Mouse (Mus musculus) midbrain, embryonic 11.5 days (tissue): ENCODE data around the gene Myh9. TPM values are rescaled to one million over a fixed set of nuclear protein-coding genes. Genes with fewer than 3 reads are reported as not detected.
"Not testable (repeated sequence)": the region's sequence is repeated elsewhere in the genome, so short reads cannot be mapped to it uniquely, and the experiment has no call there.

ENCODE experiments used
- ATAC-seq: fragments of 200-750 bp; cut with Nextera tagmentation; 2 replicates; pipeline ENCODE4 v1.8.0; 2017; ENCODE audit warnings: moderate TSS enrichment, moderate library complexity; ENCODE audit not compliant: low FRiP score
- DNase-seq: peaks from one replicate; pipeline ENCODE4 v3.0.0; 2015; ENCODE audit warnings: low spot score; ENCODE audit errors: missing footprints
- H3K27ac ChIP-seq: fragments of 300-500 bp; sonication (generic); 2 replicates; pipeline ENCODE4 v1.5.1; 2014; ENCODE audit warnings: low read depth, low read length
- H3K27me3 ChIP-seq: fragments of 300-500 bp; sonication (generic); 2 replicates; pipeline ENCODE4 v1.6.1; 2014; ENCODE audit warnings: mild to moderate bottlenecking, low read length, moderate library complexity, mixed read lengths; ENCODE audit not compliant: control insufficient read depth, insufficient read depth
- H3K36me3 ChIP-seq: fragments of 300-500 bp; sonication (generic); 2 replicates; pipeline ENCODE4 v1.6.1; 2014; ENCODE audit warnings: mild to moderate bottlenecking, low read length, moderate library complexity, mixed read lengths; ENCODE audit not compliant: control insufficient read depth, insufficient read depth
- H3K4me1 ChIP-seq: fragments of 300-500 bp; sonication (generic); 2 replicates; pipeline ENCODE4 v1.6.1; 2014; ENCODE audit warnings: low read length; ENCODE audit not compliant: control insufficient read depth, insufficient read depth
- H3K4me2 ChIP-seq: fragments of 300-500 bp; sonication (generic); 2 replicates; pipeline ENCODE4 v1.6.1; 2014; ENCODE audit warnings: mild to moderate bottlenecking, moderate library complexity
- H3K4me3 ChIP-seq: fragments of 300-500 bp; sonication (generic); 2 replicates; pipeline ENCODE4 v1.5.1; 2014; ENCODE audit warnings: low read depth, low read length
- H3K9ac ChIP-seq: fragments of 300-500 bp; sonication (generic); 2 replicates; pipeline ENCODE4 v1.6.1; 2014; ENCODE audit warnings: low read length
- H3K9me3 ChIP-seq: fragments of 300-500 bp; sonication (generic); 2 replicates; pipeline ENCODE4 v1.6.1; 2016; ENCODE audit warnings: low read length; ENCODE audit not compliant: control insufficient read depth
- WGBS: fragments of 180-500 bp; shearing (Covaris S2); extraction: QIAGEN DNeasy Blood & Tissue Kit; methylation state at CpG from one replicate; pipeline ENCODE4 v1.1.7; 2014; 5-methylcytosine and 5-hydroxymethylcytosine counted together
- polyA plus RNA-seq: library from polyadenylated mRNA; unstranded; fragments of >200 nt; fragmentation: Nextera tagmentation; extraction: Ambion mirVana; gene quantifications from 2 replicates; pipeline ENCODE4 v1.2.1, GENCODE M21; 2014

Myh9 gene
- polyA plus RNA-seq, 1 experiment from 2014 or later: 19.6 TPM

DNA sequence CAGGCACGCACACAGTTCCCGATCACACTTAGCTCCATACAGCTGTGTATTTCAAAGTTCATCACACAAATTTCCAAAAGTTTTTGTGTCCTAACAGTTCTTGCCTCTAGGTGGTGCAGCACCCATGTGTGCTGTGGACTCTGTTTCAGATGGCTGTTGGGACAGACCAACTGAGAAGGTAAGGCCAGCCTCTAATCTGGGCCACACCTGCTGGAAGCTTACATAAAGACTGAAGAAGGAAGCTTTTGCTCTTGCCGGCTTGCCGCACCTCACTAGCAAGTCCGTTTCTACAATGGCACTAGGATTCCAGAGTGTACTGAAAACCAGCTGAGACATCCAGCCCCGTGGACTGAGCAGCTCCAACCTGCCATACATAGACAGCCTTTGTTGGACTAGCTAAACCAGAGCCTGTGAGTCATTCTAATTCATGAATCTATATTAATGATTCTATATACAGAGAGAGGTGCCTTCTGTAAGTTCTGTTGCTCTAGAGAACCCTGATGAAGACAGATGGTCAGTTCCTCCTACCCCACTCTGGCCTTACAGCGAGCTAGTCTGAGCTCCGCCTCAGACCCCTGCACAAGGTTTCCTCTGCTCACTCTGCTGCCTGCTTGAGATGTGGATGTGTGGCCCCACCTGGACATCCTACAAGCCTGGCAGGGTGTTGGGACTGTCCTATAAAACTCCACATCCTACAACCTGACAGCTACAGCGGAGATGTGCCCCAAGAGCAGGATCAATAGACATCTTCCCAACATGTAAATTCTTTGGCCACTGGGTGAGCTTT, 101.3 kb downstream of the Myh9 start:
- DNase-seq: peak; percentile 44
- 77% methylated on average over 9 of the region's 9 CpGs for WGBS
- Histone ChIP-seq H3K4me2 (no peak overlapping the region), H3K36me3 (no peaks in the 10 kb centered on the region), H3K9me3 (no peaks in the 10 kb centered on the region), H3K4me3 (no peak overlapping the region), H3K9ac (no peak overlapping the region), H3K27ac (no peak overlapping the region), H3K27me3 (no peaks in the 10 kb centered on the region), H3K4me1 (no peaks in the 10 kb centered on the region)
- no peak for ATAC-seq

DNA sequence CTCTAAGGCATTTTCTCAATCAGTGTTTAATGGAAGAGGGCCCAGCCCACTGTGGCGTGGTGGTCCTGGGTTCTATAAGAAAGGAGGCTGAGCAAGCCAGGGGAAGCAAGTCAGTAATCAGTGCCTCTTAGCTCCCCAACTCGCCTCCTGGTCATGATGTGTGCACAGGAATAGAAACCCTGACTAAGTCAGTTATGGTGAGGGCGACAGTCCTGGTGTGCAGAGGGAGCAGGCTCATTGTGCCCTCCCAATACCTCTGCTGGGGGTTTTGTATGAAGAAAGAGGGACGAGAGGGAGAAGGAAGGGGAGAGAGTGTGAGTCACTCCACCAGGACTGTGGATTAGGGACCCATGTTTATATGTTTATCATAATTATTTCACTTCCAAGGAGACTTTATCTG, 108.1 kb downstream of the Myh9 start:
- WGBS: 61% methylated on average over 4 of the region's 4 CpGs
- ATAC-seq, H3K4me3 ChIP-seq: not testable (repeated sequence)

DNA sequence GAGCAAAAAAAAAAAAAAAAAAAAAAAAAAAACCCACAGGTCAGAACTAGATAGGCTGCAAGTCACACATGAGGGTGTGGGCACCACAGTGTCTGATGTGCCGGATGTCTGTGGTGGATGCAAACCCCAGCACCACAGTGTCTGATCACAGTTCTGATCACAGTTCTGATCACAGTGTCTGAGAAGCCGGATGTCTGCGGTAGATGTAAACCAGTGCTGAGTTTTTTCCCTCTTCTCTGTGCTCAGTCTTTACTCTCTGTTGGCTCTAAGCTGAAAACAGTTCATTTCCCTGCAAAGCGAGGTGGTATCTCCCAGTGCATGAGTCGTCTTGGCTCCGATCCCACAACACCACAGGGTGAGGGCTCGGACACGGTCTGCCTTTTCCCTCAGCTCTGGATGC, 108.6 kb downstream of the Myh9 start:
- not testable (repeated sequence) for ATAC-seq

More for the DNA sequence above, 108.1 kb downstream of the Myh9 start:
- not testable (repeated sequence) for H3K4me1 ChIP-seq, H3K9me3 ChIP-seq, H3K27me3 ChIP-seq, DNase-seq, H3K9ac ChIP-seq, H3K27ac ChIP-seq, H3K36me3 ChIP-seq, H3K4me2 ChIP-seq

DNA sequence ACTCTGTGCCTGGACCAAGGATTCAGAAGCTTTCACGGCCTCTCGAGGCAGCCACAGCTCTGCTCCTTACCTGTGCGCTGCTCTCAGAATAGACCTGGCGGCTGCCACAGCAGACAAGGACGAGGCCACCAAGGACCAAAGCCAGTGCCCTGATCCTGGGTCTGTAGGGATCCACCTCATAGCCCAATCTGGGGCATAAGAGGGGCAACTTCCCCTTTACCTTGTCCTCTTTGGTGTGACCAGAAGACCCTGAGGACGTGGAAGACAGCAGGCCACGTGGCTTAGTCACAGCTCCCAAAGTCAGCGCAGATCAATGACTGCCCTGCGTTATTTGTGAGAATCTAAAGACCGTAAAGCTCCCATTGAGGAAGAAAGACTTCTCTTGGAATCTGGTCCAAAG, 109.1 kb downstream of the Myh9 start:
- H3K9ac ChIP-seq, ATAC-seq, H3K4me3 ChIP-seq, H3K9me3 ChIP-seq, H3K27ac ChIP-seq, H3K36me3 ChIP-seq, H3K4me1 ChIP-seq, H3K27me3 ChIP-seq, H3K4me2 ChIP-seq: not testable (repeated sequence)
- peak; percentile 54 for DNase-seq
- WGBS: 72% methylated on average over 10 of the region's 10 CpGs

More for the DNA sequence above, 108.6 kb downstream of the Myh9 start:
- not testable (repeated sequence) for H3K27ac ChIP-seq, H3K9ac ChIP-seq, H3K27me3 ChIP-seq, H3K36me3 ChIP-seq, H3K4me2 ChIP-seq, H3K4me3 ChIP-seq, H3K9me3 ChIP-seq, H3K4me1 ChIP-seq
- DNase-seq: peak; percentile 47
- 81% methylated on average over 8 of the region's 8 CpGs for WGBS

DNA sequence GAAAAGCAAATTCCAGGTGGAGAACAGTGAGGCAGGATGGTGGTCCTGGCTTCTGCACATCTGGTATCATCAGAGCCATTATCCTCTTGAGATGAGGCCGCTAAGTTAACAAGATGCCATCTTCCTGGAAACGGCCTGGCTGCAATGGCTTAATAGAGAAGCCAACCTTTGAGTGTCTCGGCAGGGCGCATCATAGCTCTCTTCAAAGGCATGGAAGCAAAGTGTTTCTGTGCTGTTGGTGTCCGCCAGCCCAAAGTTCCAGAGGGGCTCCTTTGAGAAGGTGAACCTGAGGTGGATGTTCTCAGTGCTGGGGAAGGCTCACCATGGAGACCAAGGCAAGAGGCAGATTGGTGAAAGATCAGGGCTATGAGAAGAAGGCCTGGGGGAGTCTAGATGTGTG, 110.4 kb downstream of the Myh9 start:
- no peak overlapping the region for H3K4me2 ChIP-seq
- DNase-seq (peak; percentile 26), ATAC-seq (no peak)
- H3K9ac ChIP-seq: no peak overlapping the region
- 83% methylated on average over 5 of the region's 5 CpGs for WGBS
- no peaks in the 10 kb centered on the region for H3K4me1 ChIP-seq
- no peaks in the 10 kb centered on the region for H3K27me3 ChIP-seq
- no peaks in the 10 kb centered on the region for H3K36me3 ChIP-seq
- H3K27ac ChIP-seq: no peak overlapping the region
- H3K9me3 ChIP-seq: no peaks in the 10 kb centered on the region
- H3K4me3 ChIP-seq: no peak overlapping the region

DNA sequence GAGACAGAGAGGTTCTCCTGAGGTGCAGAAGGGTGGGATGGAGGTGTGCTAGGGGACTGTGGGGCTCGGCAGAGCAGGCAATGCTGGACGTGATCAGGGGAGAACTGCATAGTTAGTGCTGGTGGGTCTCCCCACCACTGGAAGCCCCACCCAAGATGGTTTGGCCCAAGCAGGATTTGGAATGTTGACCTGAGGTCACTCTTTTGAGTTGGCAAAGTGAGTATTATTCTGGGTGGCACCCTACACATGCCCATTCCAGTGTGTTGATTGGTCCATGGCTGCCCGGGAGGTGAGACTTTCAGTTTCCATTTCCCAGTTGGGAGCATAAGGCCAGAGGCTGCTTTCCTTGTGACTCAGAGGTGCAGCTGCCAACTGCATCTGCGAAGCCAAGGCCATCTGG, 113.2 kb downstream of the Myh9 start, which contains the start of gene Apol9b:
TSS of gene Apol9b (plus strand) at position 301 of the 400 bp plus-strand sequence.
- 60% methylated on average over 1 of the region's 4 CpGs for WGBS
- not testable (repeated sequence) for H3K9ac ChIP-seq, DNase-seq, H3K36me3 ChIP-seq, ATAC-seq, H3K9me3 ChIP-seq, H3K27me3 ChIP-seq, H3K4me1 ChIP-seq, H3K27ac ChIP-seq, H3K4me3 ChIP-seq, H3K4me2 ChIP-seq

DNA sequence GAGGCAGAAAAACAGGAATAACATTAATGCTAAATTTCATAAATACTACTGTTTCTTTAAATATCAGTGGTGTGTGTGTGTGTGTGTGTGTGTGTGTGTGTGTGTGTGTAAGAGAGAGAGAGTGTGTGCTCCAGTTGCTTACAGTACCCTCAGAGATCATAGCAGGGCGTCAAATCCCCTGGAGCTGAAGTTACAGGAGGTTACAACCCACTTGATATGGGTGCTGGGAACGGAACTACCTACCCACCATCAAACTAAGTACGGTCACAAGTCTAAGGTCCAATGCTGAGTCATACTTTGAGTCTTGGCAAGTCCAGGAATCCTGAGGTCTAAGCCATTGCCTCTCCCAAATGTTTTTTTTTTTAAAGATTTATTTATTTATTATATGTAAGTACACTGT, 114.2 kb downstream of the Myh9 start:
- H3K36me3 ChIP-seq, H3K4me2 ChIP-seq, ATAC-seq, H3K9ac ChIP-seq, H3K27ac ChIP-seq, H3K4me1 ChIP-seq, H3K27me3 ChIP-seq, DNase-seq, H3K9me3 ChIP-seq, H3K4me3 ChIP-seq: not testable (repeated sequence)
- 96% methylated on average over 3 of the region's 3 CpGs for WGBS

DNA sequence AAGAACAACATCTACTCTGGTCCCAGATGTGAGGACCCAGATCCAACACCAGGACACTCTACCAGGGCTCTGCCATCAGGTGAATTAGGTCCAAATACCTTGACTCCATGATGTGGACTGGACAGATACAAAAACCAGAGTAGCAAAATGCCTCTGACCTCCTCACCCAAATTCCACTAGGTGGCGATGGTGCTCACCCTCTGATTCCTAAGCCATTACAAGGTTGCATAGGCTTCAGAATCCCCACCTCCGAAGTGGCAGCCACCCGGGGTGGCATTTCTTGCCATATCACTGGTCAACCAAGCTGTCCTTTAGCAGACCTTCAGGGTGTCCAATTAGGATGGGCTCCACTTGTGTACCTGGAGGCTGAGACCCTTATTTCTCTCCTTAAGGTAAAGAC, 114.8 kb downstream of the Myh9 start:
- not testable (repeated sequence) for H3K9me3 ChIP-seq, H3K27me3 ChIP-seq, H3K4me3 ChIP-seq, H3K27ac ChIP-seq, ATAC-seq, H3K4me2 ChIP-seq, H3K4me1 ChIP-seq, H3K36me3 ChIP-seq, H3K9ac ChIP-seq
- DNase-seq: peak; percentile 66
- 8% methylated on average over 3 of the region's 3 CpGs for WGBS

DNA sequence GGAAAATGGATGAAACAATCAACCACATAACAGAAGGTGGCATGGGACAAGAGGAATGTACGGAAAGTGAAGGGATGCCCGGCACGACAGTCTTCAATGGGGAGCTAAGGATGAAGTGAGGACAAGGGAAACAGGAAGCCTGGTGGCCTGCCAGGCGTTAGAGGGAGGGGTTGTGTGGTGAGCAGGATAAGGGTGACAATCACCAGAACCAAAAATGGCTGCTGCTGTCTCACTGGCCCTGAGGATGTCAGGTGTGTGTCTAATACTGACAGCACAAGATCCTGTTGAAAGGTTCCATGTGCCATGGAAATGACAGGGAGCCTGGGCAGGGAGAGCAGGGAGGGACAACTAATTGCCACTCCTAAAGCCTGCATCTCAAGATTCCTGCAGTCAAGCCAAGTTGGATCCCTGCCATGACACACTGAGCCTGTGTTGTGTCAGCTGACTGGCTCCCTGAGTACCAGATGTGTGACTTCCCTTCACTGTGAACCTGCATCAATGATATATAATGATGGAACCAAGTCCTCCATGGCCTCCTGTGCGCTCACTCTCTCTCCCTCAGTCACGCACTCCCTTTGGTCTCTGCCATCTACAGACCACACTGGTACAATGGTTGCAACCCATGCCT, 116.5 kb downstream of the Myh9 start:
- 75% methylated on average over 5 of the region's 6 CpGs for WGBS
- not testable (repeated sequence) for H3K4me2 ChIP-seq, H3K36me3 ChIP-seq, H3K27me3 ChIP-seq, H3K27ac ChIP-seq, H3K9ac ChIP-seq, H3K9me3 ChIP-seq, ATAC-seq, H3K4me3 ChIP-seq, DNase-seq, H3K4me1 ChIP-seq
